Mouse (Mus musculus): ENCODE measurements around the gene Zfp672. TPM values are rescaled to one million over a fixed set of nuclear protein-coding genes. Genes with fewer than 3 reads are reported as not detected.

Gene Zfp672
- polyA plus RNA-seq, 1 experiment from 2014 or later = 28.9 TPM

GRCm38 (mm10) chr11:58282518-58282917 lies 47.6 kb downstream of the Zfp672 start:
- no peaks in the 10 kb centered on the region for H3K9me3 ChIP-seq (ENCODE audit: control insufficient read depth, low read length)
- DNase-seq (ENCODE audit: low spot score) = no peak
- H3K4me1 ChIP-seq (replicated peaks; ENCODE audit: control insufficient read depth, insufficient read depth, low read length) = no peaks in the 10 kb centered on the region
- no peaks in the 10 kb centered on the region for H3K27me3 ChIP-seq (ENCODE audit: control insufficient read depth, insufficient read depth, low read length)
- no peak overlapping the region for H3K4me2 ChIP-seq (replicated peaks; ENCODE audit: low read depth, low read length)
- ATAC-seq (ENCODE audit: low FRiP score) = no peak
- whole genome bisulfite sequencing = 86% methylated on average over 5 of the region's 5 CpGs
- H3K9ac ChIP-seq (ENCODE audit: low read depth, low read length) = no peak overlapping the region
- no peaks in the 10 kb centered on the region for H3K36me3 ChIP-seq (ENCODE audit: control insufficient read depth, insufficient read depth, low read length)
- H3K4me3 ChIP-seq (ENCODE audit: low read depth, low read length) = no peak overlapping the region
- no peak overlapping the region for H3K27ac ChIP-seq (ENCODE audit: low read depth, low read length)

- no peaks in the 10 kb centered on the region for H3K27me3 ChIP-seq (ENCODE audit: control insufficient read depth, insufficient read depth, low read length)
- no peak for ATAC-seq (ENCODE audit: low FRiP score)
- no peak for DNase-seq (ENCODE audit: low spot score)
- no peaks in the 10 kb centered on the region for H3K9me3 ChIP-seq (ENCODE audit: control insufficient read depth, low read length)
- H3K4me2 ChIP-seq (replicated peaks; ENCODE audit: low read depth, low read length) = no peak overlapping the region
- H3K27ac ChIP-seq (ENCODE audit: low read depth, low read length) = no peak overlapping the region
- H3K4me1 ChIP-seq (replicated peaks; ENCODE audit: control insufficient read depth, insufficient read depth, low read length) = no peaks in the 10 kb centered on the region
- H3K9ac ChIP-seq (ENCODE audit: low read depth, low read length) = no peak overlapping the region
- H3K36me3 ChIP-seq (ENCODE audit: control insufficient read depth, insufficient read depth, low read length) = no peaks in the 10 kb centered on the region
- 86% methylated on average over 13 of the region's 13 CpGs for WGBS
- no peak overlapping the region for H3K4me3 ChIP-seq (ENCODE audit: low read depth, low read length)
These were observed 48.1 kb downstream of the Zfp672 start for GRCm38 (mm10) chr11:58281970-58282496.

- H3K4me2 ChIP-seq (replicated peaks; ENCODE audit: low read depth, low read length) = no peak overlapping the region
- no peak overlapping the region for H3K4me3 ChIP-seq (ENCODE audit: low read depth, low read length)
- no peaks in the 10 kb centered on the region for H3K9me3 ChIP-seq (ENCODE audit: control insufficient read depth, low read length)
- no peaks in the 10 kb centered on the region for H3K36me3 ChIP-seq (ENCODE audit: control insufficient read depth, insufficient read depth, low read length)
- WGBS = 73% methylated on average over 4 of the region's 4 CpGs
- no peak overlapping the region for H3K27ac ChIP-seq (ENCODE audit: low read depth, low read length)
- H3K4me1 ChIP-seq (replicated peaks; ENCODE audit: control insufficient read depth, insufficient read depth, low read length) = no peaks in the 10 kb centered on the region
- no peaks in the 10 kb centered on the region for H3K27me3 ChIP-seq (ENCODE audit: control insufficient read depth, insufficient read depth, low read length)
- DNase-seq (ENCODE audit: low spot score) = no peak
- no peak for ATAC-seq (ENCODE audit: low FRiP score)
- no peak overlapping the region for H3K9ac ChIP-seq (ENCODE audit: low read depth, low read length)
These were observed 54.4 kb downstream of the Zfp672 start for GRCm38 (mm10) chr11:58275756-58276155.

DNA sequence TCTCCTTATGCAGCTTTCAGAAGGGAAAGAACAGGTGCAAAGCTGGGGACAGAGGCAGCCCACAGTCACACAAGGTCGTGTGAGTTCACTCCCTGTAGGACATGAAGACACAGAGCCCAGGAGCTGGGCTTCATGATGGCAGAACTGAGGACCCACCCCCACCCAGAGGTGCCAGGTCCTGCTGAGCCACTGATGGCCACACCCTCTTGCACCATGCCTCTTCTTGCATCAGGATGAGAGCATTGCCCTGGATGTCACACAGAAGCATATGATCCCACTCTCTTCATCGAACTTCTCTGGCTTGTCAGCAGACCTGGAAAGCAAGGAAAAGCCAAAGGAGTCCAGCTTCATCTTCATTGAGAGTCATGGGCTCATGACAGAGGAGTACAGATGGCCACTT lies 55.6 kb downstream of the Zfp672 start, which contains the start of gene 4930438A08Rik:
TSS of gene 4930438A08Rik (plus strand) at position 228 of the 400 bp plus-strand sequence.
- no peak for ATAC-seq (ENCODE audit: low FRiP score)
- no peaks in the 10 kb centered on the region for H3K27me3 ChIP-seq (ENCODE audit: control insufficient read depth, insufficient read depth, low read length)
- no peaks in the 10 kb centered on the region for H3K4me1 ChIP-seq (replicated peaks; ENCODE audit: control insufficient read depth, insufficient read depth, low read length)
- DNase-seq (ENCODE audit: low spot score) = no peak
- no peak within 1 kb of the TSS for H3K9ac ChIP-seq (ENCODE audit: low read depth, low read length)
- no peak within 1 kb of the TSS for H3K4me2 ChIP-seq (replicated peaks; ENCODE audit: low read depth, low read length)
- no peaks in the 10 kb centered on the region for H3K36me3 ChIP-seq (ENCODE audit: control insufficient read depth, insufficient read depth, low read length)
- WGBS = 56% methylated on average over 2 of the region's 2 CpGs
- H3K27ac ChIP-seq (ENCODE audit: low read depth, low read length) = no peak within 1 kb of the TSS
- no peaks in the 10 kb centered on the region for H3K9me3 ChIP-seq (ENCODE audit: control insufficient read depth, low read length)
- no peak within 1 kb of the TSS for H3K4me3 ChIP-seq (ENCODE audit: low read depth, low read length)

DNA sequence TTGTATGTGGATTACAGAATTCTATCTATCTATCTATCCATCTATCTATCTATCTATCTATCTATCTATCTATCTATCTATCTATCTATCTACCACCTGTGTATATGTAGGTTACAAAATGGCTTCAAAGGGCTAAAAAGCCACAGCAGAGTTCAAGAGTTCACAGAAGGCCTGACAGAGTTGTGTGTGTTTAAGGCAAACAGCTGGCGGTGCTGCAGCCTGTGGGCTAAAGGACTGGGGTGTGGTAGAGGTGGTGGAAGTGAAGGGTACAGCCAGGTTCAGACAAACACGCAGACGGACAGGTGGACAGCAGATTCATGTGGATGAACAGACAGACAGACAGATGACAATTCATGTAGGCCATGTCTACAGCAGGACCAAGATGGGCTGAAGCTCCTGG lies 61.9 kb downstream of the Zfp672 start:
- H3K36me3 ChIP-seq (ENCODE audit: control insufficient read depth, insufficient read depth, low read length) = no peaks in the 10 kb centered on the region
- H3K9ac ChIP-seq (ENCODE audit: low read depth, low read length) = no peak overlapping the region
- no peak overlapping the region for H3K4me3 ChIP-seq (ENCODE audit: low read depth, low read length)
- no peaks in the 10 kb centered on the region for H3K4me1 ChIP-seq (replicated peaks; ENCODE audit: control insufficient read depth, insufficient read depth, low read length)
- ATAC-seq (ENCODE audit: low FRiP score) (no peak), DNase-seq (ENCODE audit: low spot score) (no peak)
- H3K4me2 ChIP-seq (replicated peaks; ENCODE audit: low read depth, low read length) = no peak overlapping the region
- no peak overlapping the region for H3K27ac ChIP-seq (ENCODE audit: low read depth, low read length)
- H3K9me3 ChIP-seq (ENCODE audit: control insufficient read depth, low read length) = no peaks in the 10 kb centered on the region
- WGBS = 88% methylated on average over 3 of the region's 3 CpGs
- no peaks in the 10 kb centered on the region for H3K27me3 ChIP-seq (ENCODE audit: control insufficient read depth, insufficient read depth, low read length)

Other genes starting within 250 kb of the Zfp672 start
- gene Gm12248, start 237.2 kb downstream of the Zfp672 start, polyA plus RNA-seq (2014; fragmentation: Nextera tagmentation; extraction: Ambion mirVana) = not detected in 2 replicates
- gene Cnot8, start 226.2 kb downstream of the Zfp672 start, polyA plus RNA-seq (2014; fragmentation: Nextera tagmentation; extraction: Ambion mirVana) = 112 and 116 TPM in 2 replicates
- gene Gemin5, start 161.8 kb downstream of the Zfp672 start, polyA plus RNA-seq (2014; fragmentation: Nextera tagmentation; extraction: Ambion mirVana) = 21.0 and 32.0 TPM in 2 replicates
- gene Mrpl22, start 158.7 kb downstream of the Zfp672 start, polyA plus RNA-seq (2014; fragmentation: Nextera tagmentation; extraction: Ambion mirVana) = 117 and 132 TPM in 2 replicates
- gene Igtp, start 130.8 kb downstream of the Zfp672 start, polyA plus RNA-seq (2014; fragmentation: Nextera tagmentation; extraction: Ambion mirVana) = 2.5 and 3.3 TPM in 2 replicates
- 0.71 and 1.3 TPM in 2 replicates for gene Irgm2, start 130.7 kb downstream of the Zfp672 start, polyA plus RNA-seq (2014; fragmentation: Nextera tagmentation; extraction: Ambion mirVana)
- not detected in 2 replicates for gene 4930438A08Rik, start 55.5 kb downstream of the Zfp672 start, polyA plus RNA-seq (2014; fragmentation: Nextera tagmentation; extraction: Ambion mirVana)
- gene Zfp692, start 23.3 kb downstream of the Zfp672 start, polyA plus RNA-seq (2014; fragmentation: Nextera tagmentation; extraction: Ambion mirVana) = 12.5 and 15.5 TPM in 2 replicates
- 23.4 and 27.7 TPM in 2 replicates for gene Sh3bp5l, start 385 bp upstream of the Zfp672 start, polyA plus RNA-seq (2014; fragmentation: Nextera tagmentation; extraction: Ambion mirVana)
- gene Lypd8, start 48.7 kb upstream of the Zfp672 start, polyA plus RNA-seq (2014; fragmentation: Nextera tagmentation; extraction: Ambion mirVana) = not detected in 2 replicates
- not detected in 2 replicates for gene 1810065E05Rik, start 90.8 kb upstream of the Zfp672 start, polyA plus RNA-seq (2014; fragmentation: Nextera tagmentation; extraction: Ambion mirVana)
- gene Gm12253, start 102.2 kb upstream of the Zfp672 start, polyA plus RNA-seq (2014; fragmentation: Nextera tagmentation; extraction: Ambion mirVana) = not detected in 2 replicates
- not detected in 2 replicates for gene Lypd9, start 122.6 kb upstream of the Zfp672 start, polyA plus RNA-seq (2014; fragmentation: Nextera tagmentation; extraction: Ambion mirVana)
- gene Olfr30, start 131.9 kb upstream of the Zfp672 start, polyA plus RNA-seq (2014; fragmentation: Nextera tagmentation; extraction: Ambion mirVana) = not detected in 2 replicates
- not detected in 2 replicates for gene Olfr332, start 162.2 kb upstream of the Zfp672 start, polyA plus RNA-seq (2014; fragmentation: Nextera tagmentation; extraction: Ambion mirVana)
- not detected in 2 replicates for gene Olfr331, start 172.2 kb upstream of the Zfp672 start, polyA plus RNA-seq (2014; fragmentation: Nextera tagmentation; extraction: Ambion mirVana)
- not detected in 2 replicates for gene Olfr330, start 204.5 kb upstream of the Zfp672 start, polyA plus RNA-seq (2014; fragmentation: Nextera tagmentation; extraction: Ambion mirVana)
- gene Olfr329-ps, start 216.1 kb upstream of the Zfp672 start, polyA plus RNA-seq (2014; fragmentation: Nextera tagmentation; extraction: Ambion mirVana) = not detected in 2 replicates
- 0.09 TPM in 1 of 2 replicates, not detected in the other for gene Olfr328, start 225.3 kb upstream of the Zfp672 start, polyA plus RNA-seq (2014; fragmentation: Nextera tagmentation; extraction: Ambion mirVana)
- gene Olfr224, start 240.2 kb upstream of the Zfp672 start, polyA plus RNA-seq (2014; fragmentation: Nextera tagmentation; extraction: Ambion mirVana) = not detected in 2 replicates
- not detected in 2 replicates for gene Olfr325, start 247.4 kb upstream of the Zfp672 start, polyA plus RNA-seq (2014; fragmentation: Nextera tagmentation; extraction: Ambion mirVana)